19 mouse cellular contexts compared by ENCODE assay signal in genomic region chr13:54880204-54880603, GRCm38 (mm10).
DNase-seq lines count a peak whose midpoint lies in the region; ATAC-seq lines count a peak whose summit lies in the region.
"Had no signal": no experiment of that assay in that cellular context is flagged by ENCODE, and none has a peak within 500 bp of the region (broad histone marks: within the 10 kb centered on the region; RNA-seq: fewer than 3 reads in every experiment).

No protein-coding gene starts in this region.

- no peak overlapping the region for H3K4me3 ChIP-seq in hindbrain, embryonic 15.5 days
- no peak overlapping the region for H3K4me3 ChIP-seq in hindbrain, embryonic 10.5 days
- H3K4me3 ChIP-seq in neural tube, embryonic 14.5 days (ENCODE audit: low read depth, low read length) = no peak overlapping the region
- H3K4me3 ChIP-seq: embryonic facial prominence, embryonic 15.5 days; heart, embryonic 10.5 days; limb, embryonic 12.5 days; liver, embryonic 12.5 days had no signal

- no peak overlapping the region for H3K9ac ChIP-seq in hindbrain, embryonic 15.5 days
- H3K9ac ChIP-seq in neural tube, embryonic 14.5 days (replicated peaks; ENCODE audit: low read depth, low read length) = no peak overlapping the region
- H3K9ac ChIP-seq: embryonic facial prominence, embryonic 15.5 days; limb, embryonic 12.5 days; liver, embryonic 12.5 days had no signal

- no peaks in the 10 kb centered on the region for H3K36me3 ChIP-seq in hindbrain, embryonic 15.5 days
- H3K36me3 ChIP-seq in hindbrain, embryonic 10.5 days = no peaks in the 10 kb centered on the region
- no peaks in the 10 kb centered on the region for H3K36me3 ChIP-seq in neural tube, embryonic 14.5 days (ENCODE audit: control insufficient read depth, insufficient read depth, low read length)
- H3K36me3 ChIP-seq: embryonic facial prominence, embryonic 15.5 days; heart, embryonic 10.5 days; limb, embryonic 12.5 days; liver, embryonic 12.5 days had no signal

- no peak overlapping the region for H3K4me2 ChIP-seq in hindbrain, embryonic 15.5 days
- no peak overlapping the region for H3K4me2 ChIP-seq in neural tube, embryonic 14.5 days (ENCODE audit: low read depth, low read length)
- H3K4me2 ChIP-seq: embryonic facial prominence, embryonic 15.5 days; limb, embryonic 12.5 days; liver, embryonic 12.5 days had no signal

- peaks cover 34% of the 10 kb centered on the region for H3K4me1 ChIP-seq in hindbrain, embryonic 15.5 days (replicated peaks)
- peaks cover 21% of the 10 kb centered on the region for H3K4me1 ChIP-seq in hindbrain, embryonic 10.5 days (replicated peaks)
- H3K4me1 ChIP-seq in neural tube, embryonic 14.5 days (ENCODE audit: control insufficient read depth, insufficient read depth, low read length) = peaks cover 10% of the 10 kb centered on the region
- H3K4me1 ChIP-seq: heart, embryonic 10.5 days; liver, embryonic 12.5 days had no signal

- ATAC-seq in hindbrain, embryonic 15.5 days (ENCODE audit: low FRiP score, low read depth) = peak; percentile 68
- ATAC-seq in neural tube, embryonic 14.5 days (ENCODE audit: low read depth) = peak; percentile 45; the same call in 1 of the 2 replicates
- ATAC-seq: liver, embryonic 12.5 days had no signal

- DNase-seq in cerebellum, postnatal 10 days = peak; percentile 63 to 83
- DNase-seq in cerebellum, postnatal 36 days = no peak
- DNase-seq in hindbrain, embryonic 10.5 days (ENCODE audit: low spot score) = no peak
- no peak for DNase-seq in neural tube, embryonic 10.5 days (ENCODE audit: extremely low spot score, low spot score)
- DNase-seq in kidney, adult 8-10 months = no peak
- DNase-seq in T-cell, adult 2 months (ENCODE audit: low spot score) = no peak
- DNase-seq: adrenal gland, postnatal 25 days; cerebellum, adult 8-10 months; kidney, adult 2 months; kidney, postnatal 14 days; lung, adult 2 months; lung, postnatal 36 days; thymus, adult 2 months had no signal

- no peaks in the 10 kb centered on the region for H3K9me3 ChIP-seq in hindbrain, embryonic 15.5 days
- H3K9me3 ChIP-seq in hindbrain, embryonic 10.5 days = no peaks in the 10 kb centered on the region
- H3K9me3 ChIP-seq in neural tube, embryonic 14.5 days (ENCODE audit: control insufficient read depth, low read length) = no peaks in the 10 kb centered on the region
- H3K9me3 ChIP-seq: embryonic facial prominence, embryonic 15.5 days; heart, embryonic 10.5 days; limb, embryonic 12.5 days; liver, embryonic 12.5 days had no signal

- H3K27ac ChIP-seq in hindbrain, embryonic 15.5 days (replicated peaks) = no peak overlapping the region
- H3K27ac ChIP-seq in hindbrain, embryonic 10.5 days = no peak overlapping the region
- H3K27ac ChIP-seq in neural tube, embryonic 14.5 days (ENCODE audit: low read depth, low read length) = no peak overlapping the region
- H3K27ac ChIP-seq: embryonic facial prominence, embryonic 15.5 days; heart, embryonic 10.5 days; limb, embryonic 12.5 days; liver, embryonic 12.5 days had no signal

- WGBS in hindbrain, embryonic 15.5 days = 26% methylated on average over 2 of the region's 2 CpGs
- 52% methylated on average over 2 of the region's 2 CpGs for WGBS in hindbrain, embryonic 10.5 days
- WGBS in neural tube, embryonic 14.5 days = 40% methylated on average over 2 of the region's 2 CpGs

- no peaks in the 10 kb centered on the region for H3K27me3 ChIP-seq in hindbrain, embryonic 15.5 days
- peaks cover 36% of the 10 kb centered on the region for H3K27me3 ChIP-seq in hindbrain, embryonic 10.5 days (ENCODE audit: insufficient read depth, poor library complexity, severe bottlenecking)
- H3K27me3 ChIP-seq in neural tube, embryonic 14.5 days (ENCODE audit: control insufficient read depth, insufficient read depth, low read length) = no peaks in the 10 kb centered on the region

Comparison
In these comparisons a context has a peak if more than half of its experiments do, and no peak if none do; other contexts are left out.
1. DNase-seq: peak in cerebellum, postnatal 10 days (2 of 2); none in cerebellum, postnatal 36 days (0 of 2), hindbrain, embryonic 10.5 days (single experiment), neural tube, embryonic 10.5 days (single experiment), kidney, adult 8-10 months (0 of 2) and T-cell, adult 2 months (single experiment).